Comparison of ENCODE assay signal across 9 mouse cellular contexts in the genomic region with DNA sequence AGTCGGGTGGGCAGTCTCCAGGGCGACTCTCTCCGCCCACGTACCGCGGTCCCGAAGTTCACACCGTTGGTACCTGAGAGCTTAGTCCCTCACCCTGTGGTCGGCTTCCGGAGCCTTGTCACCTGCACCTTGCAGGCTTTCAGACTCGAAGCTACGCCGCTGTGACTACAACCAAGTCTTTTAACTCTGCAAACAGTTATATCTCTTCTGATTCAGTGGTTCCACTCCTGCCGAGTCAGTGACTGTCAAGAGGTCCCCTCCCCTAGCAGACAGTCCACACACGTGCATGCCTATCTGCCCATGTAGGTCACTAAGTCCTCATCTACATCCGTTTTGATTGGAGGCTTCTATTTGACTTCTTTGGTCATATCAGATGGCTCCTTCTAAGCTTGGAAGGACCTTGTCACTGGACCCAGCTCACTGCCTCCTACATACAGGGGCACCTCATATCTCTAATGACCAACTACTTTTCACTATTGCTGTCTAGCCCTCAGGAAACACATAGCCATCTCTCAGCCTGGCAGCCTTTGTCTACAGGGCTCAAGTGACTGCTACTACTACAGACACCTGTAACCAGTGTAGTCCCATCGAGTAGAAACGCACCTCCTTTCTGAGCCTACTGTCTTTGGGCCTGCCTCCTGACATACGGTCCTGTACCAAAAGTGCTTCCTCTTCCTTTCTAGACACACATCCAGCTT. TPM values are rescaled to one million over a fixed set of nuclear protein-coding genes. Genes with fewer than 3 reads are reported as not detected.
A peak's percentile ranks its signal among the peaks of the same experiment; 100 is the strongest.
DNase-seq lines count a peak whose midpoint lies in the region; ATAC-seq and TF ChIP-seq lines count a peak whose summit lies in the region.
"Had no signal": no experiment of that assay in that cellular context is flagged by ENCODE, and none has a peak within 500 bp of the region (broad histone marks: within the 10 kb centered on the region; RNA-seq: fewer than 3 reads in every experiment).

No protein-coding gene starts in this region.

- H3K36me3 ChIP-seq in heart, embryonic 10.5 days: peaks cover 36% of the 10 kb centered on the region
- peaks cover 4 to 15% of the 10 kb centered on the region in 2 experiments for H3K36me3 ChIP-seq in MEL (ENCODE audit: control insufficient read depth in 1 of 2, insufficient read depth in 2 of 2, low read length in 2 of 2)
- H3K36me3 ChIP-seq in hindbrain, embryonic 10.5 days: peaks cover 41% of the 10 kb centered on the region

- TF ChIP-seq CTCF in MEL (IDR thresholded peaks at IDR 0.05 in 2 of 3, conservative IDR thresholded peaks at IDR 0.05 in 1 of 3; ENCODE audit: control insufficient read depth in 1 of 3, insufficient read depth in 1 of 3, low read depth in 2 of 3, low read length in 3 of 3, poor library complexity in 1 of 3, severe bottlenecking in 1 of 3): no peak

- peaks cover 32% of the 10 kb centered on the region for H3K79me2 ChIP-seq in MEL (ENCODE audit: control insufficient read depth, insufficient read depth, low read length, poor library complexity)

- H3K27me3 ChIP-seq in heart, embryonic 10.5 days (ENCODE audit: insufficient read depth, poor library complexity, severe bottlenecking): peaks cover 15% of the 10 kb centered on the region; the same call in 1 of the 2 replicates
- H3K27me3 ChIP-seq in MEL (ENCODE audit: control insufficient read depth in 1 of 2, insufficient read depth in 2 of 2, low read length in 2 of 2): no peaks in the 10 kb centered on the region
- H3K27me3 ChIP-seq in hindbrain, embryonic 10.5 days (ENCODE audit: insufficient read depth, poor library complexity, severe bottlenecking): peaks cover 18% of the 10 kb centered on the region

- peaks cover 21% of the 10 kb centered on the region for H3K4me1 ChIP-seq in heart, embryonic 10.5 days
- peaks cover 0 to 18% of the 10 kb centered on the region in 2 experiments; a peak in 2 of 4 replicates for H3K4me1 ChIP-seq in MEL (ENCODE audit: control insufficient read depth in 1 of 2, insufficient read depth in 2 of 2, low read length in 2 of 2)
- H3K4me1 ChIP-seq in hindbrain, embryonic 10.5 days (replicated peaks): peaks cover 24% of the 10 kb centered on the region

- 13% methylated on average over 19 of the region's 19 CpGs for WGBS in heart, embryonic 10.5 days
- WGBS in hindbrain, embryonic 10.5 days: 16% methylated on average over 19 of the region's 19 CpGs

- TF ChIP-seq POLR2A in MEL (IDR thresholded peaks at IDR 0.05; ENCODE audit: control insufficient read depth in 1 of 2, insufficient read depth in 1 of 2, low read depth in 1 of 2, low read length in 2 of 2, poor library complexity in 1 of 2): no peak

- H3K27ac ChIP-seq in heart, embryonic 10.5 days: peak overlapping the region; percentile 97
- H3K27ac ChIP-seq in MEL (ENCODE audit: control insufficient read depth, low read depth, low read length): peak overlapping the region; percentile 52
- peak overlapping the region; percentile 98 for H3K27ac ChIP-seq in hindbrain, embryonic 10.5 days

- no peak for TF ChIP-seq EP300 in MEL (IDR thresholded peaks at IDR 0.05; ENCODE audit: low read depth in 1 of 2, low read length in 2 of 2)

- H3K9ac ChIP-seq in MEL (ENCODE audit: control insufficient read depth, low read depth, low read length, poor library complexity, severe bottlenecking): peak overlapping the region; percentile 86

- no peak for DNase-seq in heart, embryonic 10.5 days (ENCODE audit: low spot score)
- no peak for DNase-seq in heart, postnatal 36 days
- DNase-seq in MEL (ENCODE audit: low read depth, low spot score): no peak
- DNase-seq in hindbrain, embryonic 10.5 days (ENCODE audit: low spot score): no peak
- DNase-seq in urinary bladder, postnatal 36 days (ENCODE audit: low spot score in 2 of 2): no peak
- no peak for DNase-seq in gastrocnemius, postnatal 25 days
- DNase-seq in spleen, postnatal 36 days (ENCODE audit: low spot score in 2 of 2): no peak

- H3K9me3 ChIP-seq in heart, embryonic 10.5 days: no peaks in the 10 kb centered on the region
- no peaks in the 10 kb centered on the region for H3K9me3 ChIP-seq in MEL (replicated peaks; ENCODE audit: insufficient read depth, low read length)
- H3K9me3 ChIP-seq in hindbrain, embryonic 10.5 days: no peaks in the 10 kb centered on the region

- H3K4me3 ChIP-seq in heart, embryonic 10.5 days: peak overlapping the region; percentile 81
- peak overlapping the region; percentile 82 to 91 for H3K4me3 ChIP-seq in MEL (ENCODE audit: control insufficient read depth in 1 of 2, insufficient read depth in 1 of 2, low read depth in 2 of 2, low read length in 2 of 2)
- H3K4me3 ChIP-seq in hindbrain, embryonic 10.5 days: peak overlapping the region; percentile 84

- TF ChIP-seq RAD21 in MEL (IDR thresholded peaks at IDR 0.05; ENCODE audit: low read depth, low read length): no peak

- ATAC-seq in megakaryocyte-erythroid progenitor cell, adult 5-6 weeks (replicated peaks; ENCODE audit: low FRiP score, low TSS enrichment, poor library complexity, severe bottlenecking): peak; percentile 61

- intact Hi-C loops in heart, postnatal 36 days (cut with DNase I): loop anchor here (2.0 kb wide), 1 partner anchor 13 kb away; the partner anchor contains the start of gene Snapc2

TF ChIP-seq in MEL, 35 proteins besides CTCF, POLR2A, EP300 and RAD21:
- 0 out of 2 replicates have a peak, but pooled peaks have one; percentile 20 for TF ChIP-seq MYC (IDR thresholded peaks at IDR 0.05; ENCODE audit: low read depth, low read length)
- TF ChIP-seq MYB (IDR thresholded peaks at IDR 0.05; ENCODE audit: low read depth, low read length): no peak
- TF ChIP-seq MXI1 (IDR thresholded peaks at IDR 0.05; ENCODE audit: low read depth, low read length): peak; percentile 88
- peak; percentile 4; the same call in 1 of the 2 replicates for TF ChIP-seq ETS1 (IDR thresholded peaks at IDR 0.05; ENCODE audit: low read depth, low read length)

RNA-seq across cellular contexts. Expression of gene Gm49320, which starts 0.7 kb away (rescaled TPM):
- 0.59 TPM in 1 of 2 replicates, not detected in the other for polyA plus RNA-seq in heart, embryonic 10.5 days (2016; fragmentation: Nextera tagmentation; extraction: Ambion mirVana)
- total RNA-seq in heart, postnatal 36 days (2021): under 1 TPM in 1 of 2 experiments, not detected in 1; 0.44 TPM
- not detected in 2 replicates for total RNA-seq in MEL (2012; rRNA removed)
- 1 to 10 TPM in 1 of 2 experiments, not detected in 1; 2.0 TPM for polyA plus RNA-seq in MEL (2012; ENCODE audit: insufficient read depth in 1 of 2, insufficient read length in 2 of 2, low read depth in 1 of 2, low replicate concordance in 2 of 2, missing spikeins in 1 of 2)
- 0.68 and 1.8 TPM in 2 replicates for polyA plus RNA-seq in hindbrain, embryonic 10.5 days (2016; fragmentation: Nextera tagmentation; extraction: Ambion mirVana)
- total RNA-seq in megakaryocyte-erythroid progenitor cell, adult 5-6 weeks (2014; fragmentation: Nextera tagmentation): 0.90 TPM in 1 of 2 replicates, not detected in the other
- total RNA-seq in megakaryocyte-erythroid progenitor cell, adult 5-6 weeks (2017): 0.75 TPM in 1 of 2 replicates, not detected in the other
- total RNA-seq in gastrocnemius, postnatal 25 days (2021): under 1 TPM in 1 of 2 experiments, not detected in 1; 0.16 TPM

RNA-seq across cellular contexts. Expression of gene Map2k7, which starts 0.8 kb away (rescaled TPM):
- polyA plus RNA-seq in heart, embryonic 10.5 days (2016; fragmentation: Nextera tagmentation; extraction: Ambion mirVana): 27.5 and 30.0 TPM in 2 replicates
- 10 to 100 TPM; 79.7 to 80.8 TPM for total RNA-seq in heart, postnatal 36 days (2021)
- total RNA-seq in MEL (2012; rRNA removed): 25.8 and 26.3 TPM in 2 replicates
- polyA plus RNA-seq in MEL (2012; ENCODE audit: insufficient read depth in 1 of 2, insufficient read length in 2 of 2, low read depth in 1 of 2, low replicate concordance in 2 of 2, missing spikeins in 1 of 2): 100 to 1,000 TPM in 1 of 2 experiments, not detected in 1; 115 TPM
- 34.7 and 39.4 TPM in 2 replicates for polyA plus RNA-seq in hindbrain, embryonic 10.5 days (2016; fragmentation: Nextera tagmentation; extraction: Ambion mirVana)
- total RNA-seq in megakaryocyte-erythroid progenitor cell, adult 5-6 weeks (2014; fragmentation: Nextera tagmentation): 45.9 and 54.5 TPM in 2 replicates
- 28.6 and 36.7 TPM in 2 replicates for total RNA-seq in megakaryocyte-erythroid progenitor cell, adult 5-6 weeks (2017)
- total RNA-seq in gastrocnemius, postnatal 25 days (2021): 10 to 100 TPM; 75.9 to 79.6 TPM

RNA-seq across cellular contexts. Expression of gene Tgfbr3l, which starts 8.7 kb away (rescaled TPM):
- polyA plus RNA-seq in heart, embryonic 10.5 days (2016; fragmentation: Nextera tagmentation; extraction: Ambion mirVana): 2.4 and 2.5 TPM in 2 replicates
- 1 to 10 TPM; 2.5 to 3.9 TPM for total RNA-seq in heart, postnatal 36 days (2021)
- 2.2 TPM in 2 replicates for total RNA-seq in MEL (2012; rRNA removed)
- polyA plus RNA-seq in MEL (2012; ENCODE audit: insufficient read depth in 1 of 2, insufficient read length in 2 of 2, low read depth in 1 of 2, low replicate concordance in 2 of 2, missing spikeins in 1 of 2): 10 to 100 TPM in 1 of 2 experiments, not detected in 1; 14.2 TPM
- 2.4 and 3.7 TPM in 2 replicates for polyA plus RNA-seq in hindbrain, embryonic 10.5 days (2016; fragmentation: Nextera tagmentation; extraction: Ambion mirVana)
- total RNA-seq in megakaryocyte-erythroid progenitor cell, adult 5-6 weeks (2014; fragmentation: Nextera tagmentation): 9.2 and 16.7 TPM in 2 replicates
- total RNA-seq in megakaryocyte-erythroid progenitor cell, adult 5-6 weeks (2017): 0.61 and 4.1 TPM in 2 replicates
- 1 to 10 TPM; 1.5 to 1.8 TPM for total RNA-seq in gastrocnemius, postnatal 25 days (2021)

RNA-seq across cellular contexts. Expression of gene Lrrc8e, which starts 12.7 kb away (rescaled TPM):
- 0.19 and 0.20 TPM in 2 replicates for polyA plus RNA-seq in heart, embryonic 10.5 days (2016; fragmentation: Nextera tagmentation; extraction: Ambion mirVana)
- under 1 TPM; 0.24 to 0.67 TPM for total RNA-seq in heart, postnatal 36 days (2021)
- 0.35 and 0.49 TPM in 2 replicates for total RNA-seq in MEL (2012; rRNA removed)
- under 1 TPM in 1 of 2 experiments, not detected in 1; 0.36 TPM for polyA plus RNA-seq in MEL (2012; ENCODE audit: insufficient read depth in 1 of 2, insufficient read length in 2 of 2, low read depth in 1 of 2, low replicate concordance in 2 of 2, missing spikeins in 1 of 2)
- polyA plus RNA-seq in hindbrain, embryonic 10.5 days (2016; fragmentation: Nextera tagmentation; extraction: Ambion mirVana): 0.30 TPM in 1 of 2 replicates, not detected in the other
- total RNA-seq in megakaryocyte-erythroid progenitor cell, adult 5-6 weeks (2014; fragmentation: Nextera tagmentation): not detected in 2 replicates
- total RNA-seq in megakaryocyte-erythroid progenitor cell, adult 5-6 weeks (2017): not detected in 2 replicates
- under 1 TPM in 1 of 2 experiments, not detected in 1; 0.08 TPM for total RNA-seq in gastrocnemius, postnatal 25 days (2021)
- total RNA-seq: left cerebral cortex, postnatal 36 days had no signal

RNA-seq across cellular contexts. Expression of gene Snapc2, which starts 13.5 kb away (rescaled TPM):
- polyA plus RNA-seq in heart, embryonic 10.5 days (2016; fragmentation: Nextera tagmentation; extraction: Ambion mirVana): 47.8 and 60.2 TPM in 2 replicates
- total RNA-seq in heart, postnatal 36 days (2021): 10 to 100 TPM; 15.6 to 16.4 TPM
- 23.9 and 24.2 TPM in 2 replicates for total RNA-seq in MEL (2012; rRNA removed)
- 10 to 100 TPM in 1 of 2 experiments, not detected in 1; 46.2 TPM for polyA plus RNA-seq in MEL (2012; ENCODE audit: insufficient read depth in 1 of 2, insufficient read length in 2 of 2, low read depth in 1 of 2, low replicate concordance in 2 of 2, missing spikeins in 1 of 2)
- polyA plus RNA-seq in hindbrain, embryonic 10.5 days (2016; fragmentation: Nextera tagmentation; extraction: Ambion mirVana): 62.1 and 69.8 TPM in 2 replicates
- total RNA-seq in megakaryocyte-erythroid progenitor cell, adult 5-6 weeks (2014; fragmentation: Nextera tagmentation): 15.4 and 23.7 TPM in 2 replicates
- 14.0 and 19.6 TPM in 2 replicates for total RNA-seq in megakaryocyte-erythroid progenitor cell, adult 5-6 weeks (2017)
- 1 to 10 TPM; 8.4 to 9.5 TPM for total RNA-seq in gastrocnemius, postnatal 25 days (2021)
